Mouse (Mus musculus) NIH3T3 (cell line): Measurements from ENCODE around the gene Pitpnm3.

Experiments used
- DNase-seq: peaks from one replicate; pipeline ENCODE4 v3.0.0-alpha.2; 2012; ENCODE audit warnings: low read depth

The Pitpnm3 gene

GRCm38 (mm10) chr11:72022827-72023226, 112.8 kb downstream of the Pitpnm3 start:
- DNase-seq: no peak

GRCm38 (mm10) chr11:72021015-72021414, 114.6 kb downstream of the Pitpnm3 start:
- DNase-seq: no peak

GRCm38 (mm10) chr11:72017253-72017601, 118.4 kb downstream of the Pitpnm3 start:
- DNase-seq: no peak

GRCm38 (mm10) chr11:72016518-72017252, 118.9 kb downstream of the Pitpnm3 start:
- DNase-seq: no peak

- no peak for DNase-seq
Measured at GRCm38 (mm10) chr11:72014674-72015073, 120.9 kb downstream of the Pitpnm3 start.

- no peak for DNase-seq
Measured at GRCm38 (mm10) chr11:72011955-72012354, 123.6 kb downstream of the Pitpnm3 start.

GRCm38 (mm10) chr11:72010940-72011722, 124.4 kb downstream of the Pitpnm3 start:
- DNase-seq: no peak

- peak; percentile 79 for DNase-seq
Measured at GRCm38 (mm10) chr11:72010367-72010766, 125.2 kb downstream of the Pitpnm3 start.

GRCm38 (mm10) chr11:72005547-72005946, 130.0 kb downstream of the Pitpnm3 start:
- no peak for DNase-seq

GRCm38 (mm10) chr11:72003171-72003570, 132.4 kb downstream of the Pitpnm3 start:
- no peak for DNase-seq

- DNase-seq: peak; percentile 41
Measured at GRCm38 (mm10) chr11:72002138-72002853, 133.3 kb downstream of the Pitpnm3 start.

GRCm38 (mm10) chr11:72000194-72000593, 135.4 kb downstream of the Pitpnm3 start:
- DNase-seq: no peak
